Mouse (Mus musculus): ENCODE results near the gene Ifnar2. TPM values are rescaled to one million over a fixed set of nuclear protein-coding genes. Genes with fewer than 3 reads are reported as not detected.

Ifnar2 gene
- total RNA-seq, 2 experiments from 2014 or later, result 78.4 TPM

- DNase-seq, result peak; percentile 76
Measured at GRCm38 (mm10) chr16:91358555-91358954, 14.0 kb upstream of the Ifnar2 start.

- DNase-seq, result no peak
Measured at GRCm38 (mm10) chr16:91359531-91359930, 13.1 kb upstream of the Ifnar2 start.

GRCm38 (mm10) chr16:91360162-91360561 lies 12.4 kb upstream of the Ifnar2 start:
- DNase-seq, result peak; percentile 48

- DNase-seq, result no peak
Measured at GRCm38 (mm10) chr16:91362006-91362405, 10.6 kb upstream of the Ifnar2 start.

GRCm38 (mm10) chr16:91362616-91363272 lies 9.8 kb upstream of the Ifnar2 start:
- DNase-seq, result peak; percentile 84

- DNase-seq, result peak; percentile 37
Measured at GRCm38 (mm10) chr16:91363483-91363882, 9.1 kb upstream of the Ifnar2 start.

- DNase-seq, result no peak
Measured at GRCm38 (mm10) chr16:91366567-91366966, 6.0 kb upstream of the Ifnar2 start.

- DNase-seq, result no peak
Measured at GRCm38 (mm10) chr16:91367066-91367465, 5.5 kb upstream of the Ifnar2 start.

- DNase-seq, result no peak
Measured at GRCm38 (mm10) chr16:91373473-91374252, 1.1 kb downstream of the Ifnar2 start.

- no peak for DNase-seq
Measured at GRCm38 (mm10) chr16:91374253-91374634, 1.7 kb downstream of the Ifnar2 start.

- peak; percentile 50 for DNase-seq
Measured at GRCm38 (mm10) chr16:91376701-91377100, 4.1 kb downstream of the Ifnar2 start.

- DNase-seq, result no peak
Measured at GRCm38 (mm10) chr16:91378431-91378986, 5.9 kb downstream of the Ifnar2 start.

- DNase-seq, result no peak
Measured at GRCm38 (mm10) chr16:91378991-91379390, 6.4 kb downstream of the Ifnar2 start.

- DNase-seq, result no peak
Measured at GRCm38 (mm10) chr16:91379412-91379811, 6.8 kb downstream of the Ifnar2 start.

GRCm38 (mm10) chr16:91380151-91380550 lies 7.6 kb downstream of the Ifnar2 start:
- DNase-seq, result no peak

- DNase-seq, result no peak
Measured at GRCm38 (mm10) chr16:91381606-91382005, 9.0 kb downstream of the Ifnar2 start.

GRCm38 (mm10) chr16:91382261-91382790 lies 9.7 kb downstream of the Ifnar2 start:
- no peak for DNase-seq

- DNase-seq, result no peak
Measured at GRCm38 (mm10) chr16:91384221-91384620, 11.6 kb downstream of the Ifnar2 start.

GRCm38 (mm10) chr16:91385621-91386020 lies 13.0 kb downstream of the Ifnar2 start:
- no peak for DNase-seq

GRCm38 (mm10) chr16:91386419-91387120 lies 14.0 kb downstream of the Ifnar2 start:
- DNase-seq, result no peak

- DNase-seq, result no peak
Measured at GRCm38 (mm10) chr16:91387121-91387486, 14.5 kb downstream of the Ifnar2 start.

- DNase-seq, result no peak
Measured at GRCm38 (mm10) chr16:91390100-91390499, 17.5 kb downstream of the Ifnar2 start.

GRCm38 (mm10) chr16:91391421-91391820 lies 18.8 kb downstream of the Ifnar2 start, which contains the start of gene Gm21970:
TSS of gene Gm21970 (plus strand) at chr16:91391721.
- DNase-seq, result no peak

Measured in adrenal gland, postnatal 10 days (tissue).